Comparison of ENCODE assay signal across 21 mouse cellular contexts in the genomic region with DNA sequence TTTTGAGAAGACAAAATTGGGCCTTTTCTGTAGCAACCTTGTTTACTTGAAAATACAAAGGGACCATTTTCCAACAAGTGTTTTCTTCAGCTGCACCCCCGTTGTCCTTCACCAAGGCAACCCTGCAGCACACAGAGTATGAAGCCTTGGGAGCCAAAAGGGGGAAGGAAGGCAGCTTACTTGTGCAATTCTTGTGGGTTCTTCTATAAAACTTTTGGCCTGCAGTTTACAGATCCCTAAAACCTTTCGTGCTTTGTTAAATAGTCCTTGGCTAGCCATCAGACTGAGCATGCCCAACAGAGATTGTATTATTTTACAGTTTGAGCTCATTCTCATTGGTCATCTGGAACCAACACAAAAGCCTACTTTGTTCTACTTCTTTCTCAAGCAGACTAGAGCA.
A peak's percentile ranks its signal among the peaks of the same experiment; 100 is the strongest.
DNase-seq lines count a peak whose midpoint lies in the region; ATAC-seq and TF ChIP-seq lines count a peak whose summit lies in the region.
"Had no signal": no experiment of that assay in that cellular context is flagged by ENCODE, and none has a peak within 500 bp of the region (broad histone marks: within the 10 kb centered on the region; RNA-seq: fewer than 3 reads in every experiment).

No protein-coding gene starts in this region.

- intact Hi-C loops in left cerebral cortex, postnatal 4 days (cut with DNase I), result no loop called here

- no peaks in the 10 kb centered on the region for H3K27me3 ChIP-seq in forebrain, postnatal 0 days (ENCODE audit: insufficient read depth, low read length)
- no peaks in the 10 kb centered on the region for H3K27me3 ChIP-seq in forebrain, embryonic 13.5 days

- WGBS in forebrain, postnatal 0 days, result 53% methylated on average over 2 of the region's 2 CpGs
- WGBS in forebrain, embryonic 13.5 days, result 64% methylated on average over 2 of the region's 2 CpGs

- H3K4me1 ChIP-seq in forebrain, postnatal 0 days (ENCODE audit: insufficient read depth), result no peaks in the 10 kb centered on the region
- no peaks in the 10 kb centered on the region for H3K4me1 ChIP-seq in forebrain, embryonic 13.5 days
- H3K4me1 ChIP-seq: heart, embryonic 13.5 days had no signal

- TF ChIP-seq CTCF in forebrain, postnatal 0 days (IDR thresholded peaks at IDR 0.05; ENCODE audit: low read depth), result no peak

- no peak overlapping the region for H3K4me2 ChIP-seq in forebrain, postnatal 0 days (ENCODE audit: low read depth)
- no peak overlapping the region for H3K4me2 ChIP-seq in forebrain, embryonic 13.5 days
- H3K4me2 ChIP-seq: heart, embryonic 13.5 days; midbrain, embryonic 11.5 days had no signal

- H3K4me3 ChIP-seq in forebrain, postnatal 0 days (ENCODE audit: low read depth, low read length), result no peak overlapping the region
- H3K4me3 ChIP-seq in forebrain, embryonic 13.5 days, result no peak overlapping the region
- H3K4me3 ChIP-seq: erythroblast, embryonic 14.5 days; heart, embryonic 13.5 days had no signal

- no peak overlapping the region for H3K27ac ChIP-seq in forebrain, postnatal 0 days (ENCODE audit: low read depth, low read length)
- H3K27ac ChIP-seq in forebrain, embryonic 13.5 days, result no peak overlapping the region
- H3K27ac ChIP-seq: heart, embryonic 13.5 days had no signal

- DNase-seq in forebrain, postnatal 0 days, result peak; percentile 31
- DNase-seq in left cerebral cortex, adult 9 months (ENCODE audit: low spot score in 2 of 2), result peak; percentile 9 to 15
- DNase-seq in left cerebral cortex, postnatal 4 days, result no peak
- peak; percentile 33 for DNase-seq in Muller cell, postnatal 12 days (ENCODE audit: inconsistent ontology term)
- DNase-seq in brain, embryonic 18.5 days (ENCODE audit: low read depth, low spot score), result peak; percentile 22
- DNase-seq in gastrocnemius, adult 18-20 months (ENCODE audit: low spot score), result no peak
- DNase-seq in kidney, postnatal 4 days, result no peak
- DNase-seq: adrenal gland, postnatal 25 days; cerebellum, postnatal 36 days; heart, postnatal 4 days; kidney, adult 9 months; kidney, postnatal 36 days; liver; liver, postnatal 0 days; right cerebral cortex, postnatal 25 days; thymus, postnatal 36 days had no signal

- peak; percentile 80 for ATAC-seq in forebrain, postnatal 0 days
- ATAC-seq in forebrain, embryonic 13.5 days, result no peak
- ATAC-seq: inflammation-experienced regulatory T-cells, adult 6 months; liver, postnatal 0 days had no signal

- no peaks in the 10 kb centered on the region for H3K9me3 ChIP-seq in forebrain, postnatal 0 days (ENCODE audit: low read length)
- H3K9me3 ChIP-seq in forebrain, embryonic 13.5 days (replicated peaks), result no peaks in the 10 kb centered on the region
- H3K9me3 ChIP-seq: heart, embryonic 13.5 days had no signal

- H3K9ac ChIP-seq in forebrain, postnatal 0 days, result no peak overlapping the region
- H3K9ac ChIP-seq in forebrain, embryonic 13.5 days, result no peak overlapping the region
- H3K9ac ChIP-seq: heart, embryonic 13.5 days; liver, postnatal 0 days had no signal

- H3K36me3 ChIP-seq in forebrain, postnatal 0 days (ENCODE audit: insufficient read depth), result no peaks in the 10 kb centered on the region
- no peaks in the 10 kb centered on the region for H3K36me3 ChIP-seq in forebrain, embryonic 13.5 days (ENCODE audit: poor library complexity, severe bottlenecking)
- H3K36me3 ChIP-seq: heart, embryonic 13.5 days had no signal

Comparison
In these comparisons a context has a peak if more than half of its experiments do, and no peak if none do; other contexts are left out.
1. DNase-seq: peak in forebrain, postnatal 0 days (single experiment), left cerebral cortex, adult 9 months (2 of 2), Muller cell, postnatal 12 days (single experiment) and brain, embryonic 18.5 days (single experiment); none in left cerebral cortex, postnatal 4 days (single experiment), gastrocnemius, adult 18-20 months (single experiment) and kidney, postnatal 4 days (0 of 2).